Mouse (Mus musculus): ENCODE data around the gene BC051142. TPM values are rescaled to one million over a fixed set of nuclear protein-coding genes. Genes with fewer than 3 reads are reported as not detected.
"Not testable (repeated sequence)": the region's sequence is repeated elsewhere in the genome, so short reads cannot be mapped to it uniquely, and the experiment has no call there.

Gene BC051142
- total and polyA plus RNA-seq, 2 experiments from 2014 or later = 0.41 TPM; not detected in 1

GRCm38 (mm10) chr17:34492796-34493195 lies 94.2 kb downstream of the BC051142 start:
- Histone ChIP-seq H3K4me2 (ENCODE audit: low read depth, low read length) (no peak overlapping the region), H3K4me1 (ENCODE audit: control insufficient read depth, insufficient read depth) (no peaks in the 10 kb centered on the region), H3K9me3 (replicated peaks; ENCODE audit: control insufficient read depth, low read length) (no peaks in the 10 kb centered on the region), H3K27ac (ENCODE audit: low read depth) (no peak overlapping the region), H3K4me3 (ENCODE audit: low read depth, low read length) (no peak overlapping the region), H3K27me3 (ENCODE audit: control insufficient read depth, insufficient read depth, low read length) (no peaks in the 10 kb centered on the region), H3K36me3 (replicated peaks; ENCODE audit: control insufficient read depth, insufficient read depth, low read length) (no peaks in the 10 kb centered on the region), H3K9ac (replicated peaks; ENCODE audit: low read depth, low read length) (no peak overlapping the region)
- TF ChIP-seq EP300 (IDR thresholded peaks at IDR 0.05; ENCODE audit: low read depth) (no peak), CTCF (IDR thresholded peaks at IDR 0.05; ENCODE audit: low read depth) (no peak)
- DNase-seq (ENCODE audit: low spot score) = no peak
- no peak for ATAC-seq (ENCODE audit: insufficient read depth, low read depth)

DNA sequence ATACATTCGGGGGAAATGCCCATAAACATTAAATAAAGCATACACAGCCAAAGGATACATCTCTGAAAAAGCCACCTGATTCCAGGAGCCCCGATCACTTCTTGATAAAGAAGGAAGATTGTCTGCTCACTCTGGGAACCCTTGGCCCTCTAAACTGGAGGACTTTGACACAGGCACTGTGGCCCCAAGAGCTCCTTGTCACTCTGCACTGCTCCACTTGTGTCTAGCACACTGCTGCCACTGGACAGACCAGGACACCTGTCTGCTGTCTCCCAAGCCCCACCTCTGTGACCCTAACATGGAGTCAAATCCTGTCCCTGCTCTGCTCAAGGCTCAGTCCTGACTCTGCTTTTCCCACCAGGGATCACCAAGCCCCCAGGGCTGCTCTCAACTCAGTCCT lies 96.5 kb downstream of the BC051142 start:
- DNase-seq (ENCODE audit: low spot score); H3K9ac ChIP-seq (replicated peaks; ENCODE audit: low read depth, low read length); ATAC-seq (ENCODE audit: insufficient read depth, low read depth); H3K4me3 ChIP-seq (ENCODE audit: low read depth, low read length); H3K9me3 ChIP-seq (replicated peaks; ENCODE audit: control insufficient read depth, low read length); H3K36me3 ChIP-seq (replicated peaks; ENCODE audit: control insufficient read depth, insufficient read depth, low read length); H3K27me3 ChIP-seq (ENCODE audit: control insufficient read depth, insufficient read depth, low read length); H3K4me2 ChIP-seq (ENCODE audit: low read depth, low read length); H3K27ac ChIP-seq (ENCODE audit: low read depth); H3K4me1 ChIP-seq (ENCODE audit: control insufficient read depth, insufficient read depth): not testable (repeated sequence)
- WGBS = 58% methylated on average over 2 of the region's 2 CpGs

DNA sequence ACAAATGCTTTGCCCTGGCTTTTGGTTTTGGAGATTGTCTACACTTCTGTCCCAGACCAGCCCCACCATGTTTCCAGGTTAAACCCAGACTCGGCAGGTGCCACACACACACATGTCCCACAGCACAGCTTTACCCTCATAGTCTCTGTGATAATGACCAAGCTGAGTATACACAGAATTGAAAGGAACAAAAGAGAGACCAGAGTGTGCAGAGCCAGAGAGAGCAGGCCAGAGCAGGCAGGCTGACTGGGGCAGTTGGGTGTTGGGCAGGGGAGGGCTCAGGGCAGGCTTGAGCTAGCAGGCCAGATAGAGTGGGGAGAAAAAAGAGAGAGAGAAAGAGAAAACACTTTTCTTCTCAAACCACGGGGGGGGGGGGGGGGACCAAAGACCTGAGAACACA lies 97.9 kb downstream of the BC051142 start:
- 92% methylated on average over 1 of the region's 2 CpGs for WGBS
- Histone ChIP-seq H3K27ac (ENCODE audit: low read depth) (no peak overlapping the region), H3K4me1 (ENCODE audit: control insufficient read depth, insufficient read depth) (no peaks in the 10 kb centered on the region), H3K4me3 (ENCODE audit: low read depth, low read length) (no peak overlapping the region), H3K9ac (replicated peaks; ENCODE audit: low read depth, low read length) (no peak overlapping the region), H3K36me3 (replicated peaks; ENCODE audit: control insufficient read depth, insufficient read depth, low read length) (no peaks in the 10 kb centered on the region), H3K27me3 (ENCODE audit: control insufficient read depth, insufficient read depth, low read length) (no peaks in the 10 kb centered on the region), H3K4me2 (ENCODE audit: low read depth, low read length) (no peak overlapping the region), H3K9me3 (replicated peaks; ENCODE audit: control insufficient read depth, low read length) (no peaks in the 10 kb centered on the region)
- ATAC-seq (ENCODE audit: insufficient read depth, low read depth) (no peak), DNase-seq (ENCODE audit: low spot score) (no peak)
- TF ChIP-seq EP300 (IDR thresholded peaks at IDR 0.05; ENCODE audit: low read depth) = no peak
- no peak for TF ChIP-seq CTCF (IDR thresholded peaks at IDR 0.05; ENCODE audit: low read depth)

GRCm38 (mm10) chr17:34497319-34497718 lies 98.7 kb downstream of the BC051142 start:
- not testable (repeated sequence) for ATAC-seq (ENCODE audit: insufficient read depth, low read depth); H3K27me3 ChIP-seq (ENCODE audit: control insufficient read depth, insufficient read depth, low read length)

DNA sequence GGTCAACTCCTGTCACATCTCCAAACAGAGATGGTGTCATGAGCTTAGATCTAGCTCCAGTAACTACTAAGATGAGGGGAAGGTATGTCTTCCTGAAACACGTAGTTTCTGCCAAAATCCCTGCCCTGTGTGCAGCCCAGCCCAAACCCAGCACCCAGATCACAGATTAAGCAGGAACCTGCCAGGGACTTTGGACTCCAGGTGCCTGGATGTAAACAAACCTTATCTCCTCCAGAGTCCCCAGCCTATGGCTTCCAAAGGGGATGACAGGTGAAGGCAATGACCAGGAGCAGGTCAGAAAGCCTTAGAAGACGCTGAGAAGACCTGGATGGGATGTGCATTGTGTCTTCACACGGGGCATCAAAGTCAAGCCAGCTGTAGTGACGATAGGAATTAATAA lies 99.1 kb downstream of the BC051142 start:
- WGBS = 90% methylated on average over 2 of the region's 4 CpGs
- DNase-seq (ENCODE audit: low spot score); H3K4me1 ChIP-seq (ENCODE audit: control insufficient read depth, insufficient read depth); H3K36me3 ChIP-seq (replicated peaks; ENCODE audit: control insufficient read depth, insufficient read depth, low read length); H3K4me2 ChIP-seq (ENCODE audit: low read depth, low read length); H3K27ac ChIP-seq (ENCODE audit: low read depth); H3K9me3 ChIP-seq (replicated peaks; ENCODE audit: control insufficient read depth, low read length); H3K4me3 ChIP-seq (ENCODE audit: low read depth, low read length); H3K9ac ChIP-seq (replicated peaks; ENCODE audit: low read depth, low read length); H3K27me3 ChIP-seq (ENCODE audit: control insufficient read depth, insufficient read depth, low read length); ATAC-seq (ENCODE audit: insufficient read depth, low read depth): not testable (repeated sequence)

More at GRCm38 (mm10) chr17:34497319-34497718, 98.7 kb downstream of the BC051142 start:
- H3K9ac ChIP-seq (replicated peaks; ENCODE audit: low read depth, low read length); H3K4me3 ChIP-seq (ENCODE audit: low read depth, low read length); H3K36me3 ChIP-seq (replicated peaks; ENCODE audit: control insufficient read depth, insufficient read depth, low read length); H3K27ac ChIP-seq (ENCODE audit: low read depth); H3K9me3 ChIP-seq (replicated peaks; ENCODE audit: control insufficient read depth, low read length); H3K4me2 ChIP-seq (ENCODE audit: low read depth, low read length); DNase-seq (ENCODE audit: low spot score); H3K4me1 ChIP-seq (ENCODE audit: control insufficient read depth, insufficient read depth): not testable (repeated sequence)
- WGBS = 76% methylated on average over 3 of the region's 3 CpGs

DNA sequence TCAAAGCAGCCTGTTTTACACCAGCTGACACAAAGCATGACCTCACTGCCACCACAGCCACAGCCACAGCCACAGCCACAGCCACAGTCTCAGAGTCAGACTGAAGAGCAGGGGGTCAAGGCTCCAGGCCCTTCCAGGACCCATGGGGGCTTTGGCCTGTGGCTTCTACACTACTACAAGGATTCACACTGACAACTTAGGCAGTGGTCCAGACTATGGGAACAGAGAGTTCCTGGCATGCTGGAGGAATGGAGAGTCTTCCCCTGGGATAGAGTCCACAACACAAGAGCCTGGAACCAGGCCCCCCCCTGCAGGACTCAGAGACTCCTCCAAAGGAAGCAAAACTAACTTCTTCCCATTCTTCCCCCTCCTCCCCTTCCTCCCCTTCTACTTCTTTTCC lies 109.0 kb downstream of the BC051142 start:
- Histone ChIP-seq H3K27ac (ENCODE audit: low read depth) (no peak overlapping the region), H3K4me1 (ENCODE audit: control insufficient read depth, insufficient read depth) (no peaks in the 10 kb centered on the region), H3K36me3 (replicated peaks; ENCODE audit: control insufficient read depth, insufficient read depth, low read length) (no peaks in the 10 kb centered on the region), H3K27me3 (ENCODE audit: control insufficient read depth, insufficient read depth, low read length) (no peaks in the 10 kb centered on the region), H3K9me3 (replicated peaks; ENCODE audit: control insufficient read depth, low read length) (no peaks in the 10 kb centered on the region), H3K9ac (replicated peaks; ENCODE audit: low read depth, low read length) (no peak overlapping the region), H3K4me2 (ENCODE audit: low read depth, low read length) (no peak overlapping the region), H3K4me3 (ENCODE audit: low read depth, low read length) (no peak overlapping the region)
- TF ChIP-seq EP300 (IDR thresholded peaks at IDR 0.05; ENCODE audit: low read depth) = no peak
- DNase-seq (ENCODE audit: low spot score) (no peak), ATAC-seq (ENCODE audit: insufficient read depth, low read depth) (no peak)

Other genes starting within 250 kb of the BC051142 start
- gene H2-DMb1, start 245.7 kb upstream of the BC051142 start, total RNA-seq (2014; rRNA removed; ENCODE audit: low replicate concordance) = 0.19 TPM in 1 of 2 replicates, not detected in the other
- 0.65 and 0.90 TPM in 2 replicates for gene H2-DMb1, start 245.7 kb upstream of the BC051142 start, polyA plus RNA-seq (2015; fragmentation: Nextera tagmentation; extraction: Ambion mirVana)
- 8.8 and 10.7 TPM in 2 replicates for gene Tap1, start 211.3 kb upstream of the BC051142 start, total RNA-seq (2014; rRNA removed; ENCODE audit: low replicate concordance)
- 2.7 and 3.7 TPM in 2 replicates for gene Tap1, start 211.3 kb upstream of the BC051142 start, polyA plus RNA-seq (2015; fragmentation: Nextera tagmentation; extraction: Ambion mirVana)
- 2.9 and 6.3 TPM in 2 replicates for gene Psmb9, start 211.1 kb upstream of the BC051142 start, total RNA-seq (2014; rRNA removed; ENCODE audit: low replicate concordance)
- 2.5 and 3.6 TPM in 2 replicates for gene Psmb9, start 211.1 kb upstream of the BC051142 start, polyA plus RNA-seq (2015; fragmentation: Nextera tagmentation; extraction: Ambion mirVana)
- 9.7 and 11.0 TPM in 2 replicates for gene Psmb8, start 201.1 kb upstream of the BC051142 start, total RNA-seq (2014; rRNA removed; ENCODE audit: low replicate concordance)
- gene Psmb8, start 201.1 kb upstream of the BC051142 start, polyA plus RNA-seq (2015; fragmentation: Nextera tagmentation; extraction: Ambion mirVana) = 9.4 and 9.9 TPM in 2 replicates
- gene Tap2, start 195.3 kb upstream of the BC051142 start, total RNA-seq (2014; rRNA removed; ENCODE audit: low replicate concordance) = 3.3 and 14.5 TPM in 2 replicates
- 7.0 and 7.5 TPM in 2 replicates for gene Tap2, start 195.3 kb upstream of the BC051142 start, polyA plus RNA-seq (2015; fragmentation: Nextera tagmentation; extraction: Ambion mirVana)
- not detected in 2 replicates for gene H2-Ob, start 159.9 kb upstream of the BC051142 start, total RNA-seq (2014; rRNA removed; ENCODE audit: low replicate concordance)
- gene H2-Ob, start 159.9 kb upstream of the BC051142 start, polyA plus RNA-seq (2015; fragmentation: Nextera tagmentation; extraction: Ambion mirVana) = 0.08 and 0.14 TPM in 2 replicates
- gene H2-Ab1, start 141.1 kb upstream of the BC051142 start, total RNA-seq (2014; rRNA removed; ENCODE audit: low replicate concordance) = 0.69 and 4.1 TPM in 2 replicates
- 2.0 and 3.6 TPM in 2 replicates for gene H2-Ab1, start 141.1 kb upstream of the BC051142 start, polyA plus RNA-seq (2015; fragmentation: Nextera tagmentation; extraction: Ambion mirVana)
- gene H2-Aa, start 111.0 kb upstream of the BC051142 start, total RNA-seq (2014; rRNA removed; ENCODE audit: low replicate concordance) = 5.8 TPM in 1 of 2 replicates, not detected in the other
- gene H2-Aa, start 111.0 kb upstream of the BC051142 start, polyA plus RNA-seq (2015; fragmentation: Nextera tagmentation; extraction: Ambion mirVana) = 1.7 and 2.5 TPM in 2 replicates
- 1.2 TPM in 1 of 2 replicates, not detected in the other for gene H2-Eb1, start 93.0 kb upstream of the BC051142 start, total RNA-seq (2014; rRNA removed; ENCODE audit: low replicate concordance)
- gene H2-Eb1, start 93.0 kb upstream of the BC051142 start, polyA plus RNA-seq (2015; fragmentation: Nextera tagmentation; extraction: Ambion mirVana) = 4.1 and 4.4 TPM in 2 replicates
- gene H2-Eb2, start 73.2 kb upstream of the BC051142 start, total RNA-seq (2014; rRNA removed; ENCODE audit: low replicate concordance) = not detected in 2 replicates
- gene H2-Eb2, start 73.2 kb upstream of the BC051142 start, polyA plus RNA-seq (2015; fragmentation: Nextera tagmentation; extraction: Ambion mirVana) = not detected in 2 replicates
- not detected in 2 replicates for gene Btnl2, start 44.0 kb upstream of the BC051142 start, total RNA-seq (2014; rRNA removed; ENCODE audit: low replicate concordance)
- not detected in 2 replicates for gene Btnl2, start 44.0 kb upstream of the BC051142 start, polyA plus RNA-seq (2015; fragmentation: Nextera tagmentation; extraction: Ambion mirVana)
- not detected in 2 replicates for gene Btnl1, start 21.7 kb upstream of the BC051142 start, total RNA-seq (2014; rRNA removed; ENCODE audit: low replicate concordance)
- gene Btnl1, start 21.7 kb upstream of the BC051142 start, polyA plus RNA-seq (2015; fragmentation: Nextera tagmentation; extraction: Ambion mirVana) = not detected in 2 replicates
- not detected in 2 replicates for gene Btnl4, start 78.5 kb downstream of the BC051142 start, total RNA-seq (2014; rRNA removed; ENCODE audit: low replicate concordance)
- not detected in 2 replicates for gene Btnl4, start 78.5 kb downstream of the BC051142 start, polyA plus RNA-seq (2015; fragmentation: Nextera tagmentation; extraction: Ambion mirVana)
- gene Btnl6, start 118.5 kb downstream of the BC051142 start, total RNA-seq (2014; rRNA removed; ENCODE audit: low replicate concordance) = not detected in 2 replicates
- gene Btnl6, start 118.5 kb downstream of the BC051142 start, polyA plus RNA-seq (2015; fragmentation: Nextera tagmentation; extraction: Ambion mirVana) = not detected in 2 replicates
- gene Notch4, start 165.4 kb downstream of the BC051142 start, total RNA-seq (2014; rRNA removed; ENCODE audit: low replicate concordance) = 40.7 and 43.2 TPM in 2 replicates
- gene Notch4, start 165.4 kb downstream of the BC051142 start, polyA plus RNA-seq (2015; fragmentation: Nextera tagmentation; extraction: Ambion mirVana) = 6.3 and 6.8 TPM in 2 replicates
- gene Gpsm3, start 191.0 kb downstream of the BC051142 start, total RNA-seq (2014; rRNA removed; ENCODE audit: low replicate concordance) = 0.53 and 3.1 TPM in 2 replicates
- gene Gpsm3, start 191.0 kb downstream of the BC051142 start, polyA plus RNA-seq (2015; fragmentation: Nextera tagmentation; extraction: Ambion mirVana) = 5.9 and 6.0 TPM in 2 replicates
- gene Pbx2, start 192.4 kb downstream of the BC051142 start, total RNA-seq (2014; rRNA removed; ENCODE audit: low replicate concordance) = 42.6 and 59.1 TPM in 2 replicates
- 3.3 and 4.4 TPM in 2 replicates for gene Pbx2, start 192.4 kb downstream of the BC051142 start, polyA plus RNA-seq (2015; fragmentation: Nextera tagmentation; extraction: Ambion mirVana)
- gene Ager, start 199.0 kb downstream of the BC051142 start, total RNA-seq (2014; rRNA removed; ENCODE audit: low replicate concordance) = 2.7 and 5.8 TPM in 2 replicates
- gene Ager, start 199.0 kb downstream of the BC051142 start, polyA plus RNA-seq (2015; fragmentation: Nextera tagmentation; extraction: Ambion mirVana) = 0.85 and 1.9 TPM in 2 replicates
- gene Rnf5, start 204.9 kb downstream of the BC051142 start, total RNA-seq (2014; rRNA removed; ENCODE audit: low replicate concordance) = 29.6 and 42.5 TPM in 2 replicates
- 79.9 and 86.5 TPM in 2 replicates for gene Rnf5, start 204.9 kb downstream of the BC051142 start, polyA plus RNA-seq (2015; fragmentation: Nextera tagmentation; extraction: Ambion mirVana)
- 112 and 120 TPM in 2 replicates for gene Agpat1, start 205.4 kb downstream of the BC051142 start, total RNA-seq (2014; rRNA removed; ENCODE audit: low replicate concordance)
- gene Agpat1, start 205.4 kb downstream of the BC051142 start, polyA plus RNA-seq (2015; fragmentation: Nextera tagmentation; extraction: Ambion mirVana) = 39.1 and 39.6 TPM in 2 replicates
- gene Egfl8, start 217.2 kb downstream of the BC051142 start, total RNA-seq (2014; rRNA removed; ENCODE audit: low replicate concordance) = 0.15 and 0.93 TPM in 2 replicates
- gene Egfl8, start 217.2 kb downstream of the BC051142 start, polyA plus RNA-seq (2015; fragmentation: Nextera tagmentation; extraction: Ambion mirVana) = 0.97 and 1.3 TPM in 2 replicates
- 35.7 and 37.4 TPM in 2 replicates for gene Ppt2, start 229.7 kb downstream of the BC051142 start, total RNA-seq (2014; rRNA removed; ENCODE audit: low replicate concordance)
- gene Ppt2, start 229.7 kb downstream of the BC051142 start, polyA plus RNA-seq (2015; fragmentation: Nextera tagmentation; extraction: Ambion mirVana) = 24.0 and 25.7 TPM in 2 replicates
- gene Prrt1, start 230.7 kb downstream of the BC051142 start, total RNA-seq (2014; rRNA removed; ENCODE audit: low replicate concordance) = 0.35 TPM in 1 of 2 replicates, not detected in the other
- 0.16 and 0.19 TPM in 2 replicates for gene Prrt1, start 230.7 kb downstream of the BC051142 start, polyA plus RNA-seq (2015; fragmentation: Nextera tagmentation; extraction: Ambion mirVana)
- gene Fkbpl, start 245.9 kb downstream of the BC051142 start, total RNA-seq (2014; rRNA removed; ENCODE audit: low replicate concordance) = 2.6 and 7.1 TPM in 2 replicates
- 12.3 and 13.4 TPM in 2 replicates for gene Fkbpl, start 245.9 kb downstream of the BC051142 start, polyA plus RNA-seq (2015; fragmentation: Nextera tagmentation; extraction: Ambion mirVana)
- 15.8 and 16.6 TPM in 2 replicates for gene Atf6b, start 248.3 kb downstream of the BC051142 start, total RNA-seq (2014; rRNA removed; ENCODE audit: low replicate concordance)
- gene Atf6b, start 248.3 kb downstream of the BC051142 start, polyA plus RNA-seq (2015; fragmentation: Nextera tagmentation; extraction: Ambion mirVana) = 22.5 and 24.3 TPM in 2 replicates

Measured in heart, postnatal 0 days (tissue).